Mouse (Mus musculus): Measurements from ENCODE around the gene Pfdn4. TPM values are rescaled to one million over a fixed set of nuclear protein-coding genes. Genes with fewer than 3 reads are reported as not detected.
"Not testable (repeated sequence)": the region's sequence is repeated elsewhere in the genome, so short reads cannot be mapped to it uniquely, and the experiment has no call there.

Gene Pfdn4
- polyA plus RNA-seq (2015; fragmentation: Nextera tagmentation; extraction: Ambion mirVana): 48.4 and 51.7 TPM in 2 replicates

DNA sequence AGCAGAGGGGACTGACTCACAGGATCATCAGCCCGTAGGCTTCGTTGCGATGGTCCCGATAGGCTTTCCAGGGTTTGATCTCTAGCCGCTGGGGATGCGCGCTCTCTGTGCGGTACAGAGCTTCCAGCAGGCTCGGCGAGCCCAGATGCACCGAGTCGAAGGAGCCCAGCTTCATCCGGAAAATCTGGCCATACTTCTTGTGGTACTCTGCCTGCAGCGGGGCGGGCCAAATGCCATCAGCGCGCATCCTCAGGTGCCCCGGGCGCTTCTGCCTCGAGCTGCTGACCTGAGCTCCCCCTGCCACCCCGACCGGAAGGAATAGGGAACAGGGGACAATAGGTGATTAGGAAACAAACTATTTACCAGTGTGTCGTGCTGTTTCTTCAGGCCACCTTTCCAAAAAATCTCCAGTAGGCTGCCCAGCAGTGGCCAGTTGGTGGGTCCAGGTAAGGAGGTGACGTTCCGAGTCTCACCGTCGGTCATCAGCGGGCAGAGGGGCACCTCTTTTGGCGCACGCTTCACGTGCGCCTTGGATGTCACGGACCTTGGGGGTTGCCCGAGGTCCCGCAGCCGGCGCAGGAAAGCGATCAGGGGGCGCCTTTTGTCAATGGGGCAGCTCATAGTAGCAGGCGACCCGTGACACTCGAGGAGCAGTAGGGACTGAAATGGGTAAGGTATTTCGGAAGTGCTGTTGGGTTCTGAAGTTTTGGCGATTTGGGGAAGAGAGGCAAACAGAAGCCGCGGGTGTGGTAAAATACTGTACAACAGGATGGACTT lies at the start of gene Pfdn4:
Pfdn4 (plus strand) TSS at position 275 of the 777 bp plus-strand sequence.
- no peaks in the 10 kb centered on the region for H3K9me3 ChIP-seq
- no peak for ATAC-seq (ENCODE audit: extremely low read depth, insufficient number of reproducible peaks, low FRiP score, low TSS enrichment)
- H3K4me3 ChIP-seq: peak within 1 kb of the TSS; percentile 34
- H3K4me2 ChIP-seq: peak within 1 kb of the TSS; percentile 56
- H3K36me3 ChIP-seq: no peaks in the 10 kb centered on the region
- no peak within 1 kb of the TSS for H3K27ac ChIP-seq (replicated peaks)
- peaks cover 98% of the 10 kb centered on the region for H3K27me3 ChIP-seq (replicated peaks)
- H3K9ac ChIP-seq: no peak within 1 kb of the TSS
- H3K4me1 ChIP-seq: peaks cover 15% of the 10 kb centered on the region
- under 1% methylated on average over 46 of the region's 46 CpGs for WGBS

DNA sequence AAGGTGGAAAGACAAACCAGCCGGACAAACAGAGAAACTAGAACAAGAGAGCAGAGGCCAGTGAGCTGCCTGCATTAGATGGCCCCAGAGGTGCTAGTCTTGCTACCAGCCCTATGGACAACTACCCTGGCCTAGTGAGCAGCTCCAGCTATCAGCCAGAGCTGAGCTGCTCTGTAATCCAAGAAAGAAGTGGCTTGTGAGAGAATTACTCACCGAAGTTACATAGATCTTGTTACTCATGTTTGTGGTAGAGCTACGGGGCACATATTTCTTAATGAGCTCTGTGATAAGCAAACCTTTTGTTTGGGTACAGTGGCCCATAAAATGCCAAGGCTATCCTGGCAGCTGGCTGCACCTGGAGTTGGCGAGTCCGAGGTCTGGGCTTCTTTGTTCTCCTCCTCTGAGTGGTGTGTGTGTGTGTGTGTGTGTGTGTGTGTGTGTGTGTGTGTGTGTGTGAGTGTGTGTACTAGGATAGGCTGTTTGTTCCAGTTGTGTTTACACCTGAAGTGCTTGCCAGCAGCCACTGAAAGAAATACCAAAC lies 49.3 kb upstream of the Pfdn4 start:
- H3K27me3 ChIP-seq (replicated peaks): peaks cover 67% of the 10 kb centered on the region
- H3K9ac ChIP-seq: no peak overlapping the region
- no peak overlapping the region for H3K4me2 ChIP-seq

DNA sequence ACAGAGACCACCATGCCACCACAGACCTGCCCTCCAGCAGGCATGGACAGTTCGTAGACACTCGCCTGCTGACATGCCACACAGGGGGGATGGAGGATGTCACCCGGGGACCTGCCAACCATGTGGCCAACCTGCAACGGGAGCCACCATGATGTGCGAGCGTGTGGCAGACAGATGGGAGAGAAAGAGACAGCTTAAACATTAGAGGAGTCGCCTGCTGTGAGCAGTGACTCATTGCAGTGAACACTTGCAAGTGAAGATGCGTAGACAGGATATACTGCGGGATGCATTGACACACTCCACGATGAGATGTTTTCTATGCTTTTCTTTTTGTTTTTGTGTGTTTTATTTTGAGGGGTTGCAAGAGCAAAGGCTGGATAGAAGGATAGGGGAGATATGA lies 48.6 kb upstream of the Pfdn4 start:
- Histone ChIP-seq H3K4me3 (no peak overlapping the region), H3K4me1 (no peaks in the 10 kb centered on the region), H3K27me3 (replicated peaks) (peaks cover 72% of the 10 kb centered on the region), H3K4me2 (no peak overlapping the region), H3K27ac (replicated peaks) (no peak overlapping the region), H3K36me3 (no peaks in the 10 kb centered on the region), H3K9me3 (no peaks in the 10 kb centered on the region), H3K9ac (no peak overlapping the region)
- 57% methylated on average over 10 of the region's 10 CpGs for WGBS
- no peak for ATAC-seq (ENCODE audit: extremely low read depth, insufficient number of reproducible peaks, low FRiP score, low TSS enrichment)

More for the DNA sequence above, 49.3 kb upstream of the Pfdn4 start:
- Histone ChIP-seq H3K27ac (replicated peaks) (no peak overlapping the region), H3K36me3 (no peaks in the 10 kb centered on the region), H3K9me3 (no peaks in the 10 kb centered on the region), H3K4me3 (no peak overlapping the region), H3K4me1 (no peaks in the 10 kb centered on the region)
- no peak for ATAC-seq (ENCODE audit: extremely low read depth, insufficient number of reproducible peaks, low FRiP score, low TSS enrichment)
- 74% methylated on average over 5 of the region's 5 CpGs for WGBS

DNA sequence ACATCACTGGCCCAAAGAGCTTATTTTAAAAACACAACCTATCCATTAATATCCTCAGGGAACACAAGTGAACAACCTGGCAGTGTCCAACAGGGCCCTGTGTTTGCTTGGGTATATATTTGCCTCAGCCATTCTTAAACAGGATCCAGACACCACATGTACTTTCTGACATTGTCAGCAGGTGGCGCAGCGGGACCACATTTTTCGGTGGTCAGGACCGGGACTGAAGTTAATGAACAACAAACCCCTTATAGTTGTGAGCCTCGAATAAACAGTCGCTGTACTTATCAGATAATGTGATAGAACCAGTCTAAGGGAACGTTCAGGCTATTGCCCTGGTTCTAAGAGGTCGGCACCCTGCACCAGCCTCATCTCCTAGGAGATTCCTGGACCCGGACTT lies 45.3 kb upstream of the Pfdn4 start:
- Histone ChIP-seq H3K36me3 (no peaks in the 10 kb centered on the region), H3K27me3 (replicated peaks) (peaks cover 87% of the 10 kb centered on the region), H3K27ac (replicated peaks) (no peak overlapping the region), H3K4me1 (no peaks in the 10 kb centered on the region), H3K9ac (no peak overlapping the region), H3K4me2 (peak overlapping the region; percentile 51), H3K9me3 (no peaks in the 10 kb centered on the region), H3K4me3 (no peak overlapping the region)
- ATAC-seq (ENCODE audit: extremely low read depth, insufficient number of reproducible peaks, low FRiP score, low TSS enrichment): no peak
- WGBS: 8% methylated on average over 9 of the region's 9 CpGs

DNA sequence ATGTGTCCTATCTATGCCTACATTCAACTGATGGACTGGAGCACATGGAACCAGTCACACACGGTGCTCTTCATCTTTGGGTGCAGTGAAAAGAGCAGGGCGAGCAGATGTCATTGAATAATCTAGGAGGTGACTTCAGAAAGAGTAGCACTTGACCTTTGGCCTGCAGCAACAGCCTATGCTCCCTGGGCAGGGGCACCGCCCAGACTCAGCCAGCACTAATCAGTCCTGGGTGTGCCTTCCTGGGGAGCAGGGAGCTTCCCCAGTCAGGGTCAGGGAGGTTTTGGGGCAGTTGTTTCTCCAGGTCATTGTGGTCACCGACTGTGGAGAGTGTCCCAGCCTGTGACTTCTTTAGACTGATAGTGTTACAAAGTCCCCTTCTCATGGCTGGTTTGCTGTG lies 42.4 kb upstream of the Pfdn4 start:
- 43% methylated on average over 3 of the region's 4 CpGs for WGBS
- H3K9ac ChIP-seq; H3K36me3 ChIP-seq; H3K4me2 ChIP-seq; ATAC-seq (ENCODE audit: extremely low read depth, insufficient number of reproducible peaks, low FRiP score, low TSS enrichment); H3K4me1 ChIP-seq; H3K27ac ChIP-seq (replicated peaks); H3K4me3 ChIP-seq; H3K9me3 ChIP-seq: not testable (repeated sequence)
- peaks cover 86% of the 10 kb centered on the region for H3K27me3 ChIP-seq (replicated peaks)

DNA sequence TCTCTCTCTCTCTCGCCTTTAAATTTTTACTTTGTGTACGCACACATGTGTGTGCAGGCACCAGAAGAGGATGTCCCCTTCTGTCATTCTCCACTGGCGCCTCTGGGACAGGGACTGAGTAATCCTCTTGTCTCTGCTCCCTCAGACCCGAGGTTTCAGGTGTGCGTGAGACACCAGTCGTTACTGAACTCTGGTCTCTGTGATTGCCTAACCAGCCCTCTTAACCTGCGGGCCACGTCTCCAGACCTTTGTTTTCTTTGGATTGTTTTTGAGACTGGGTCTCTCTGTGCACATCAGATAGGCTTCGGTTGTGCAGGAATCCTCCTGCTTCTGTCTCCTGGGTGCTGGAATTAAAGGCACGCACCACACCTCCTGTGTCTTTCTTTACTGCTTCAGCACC lies 37.0 kb upstream of the Pfdn4 start:
- ATAC-seq (ENCODE audit: extremely low read depth, insufficient number of reproducible peaks, low FRiP score, low TSS enrichment): no peak
- H3K9me3 ChIP-seq: no peaks in the 10 kb centered on the region
- H3K4me1 ChIP-seq: no peaks in the 10 kb centered on the region
- H3K4me2 ChIP-seq: no peak overlapping the region
- H3K27me3 ChIP-seq (replicated peaks): peaks cover 87% of the 10 kb centered on the region
- no peak overlapping the region for H3K27ac ChIP-seq (replicated peaks)
- H3K36me3 ChIP-seq: no peaks in the 10 kb centered on the region
- WGBS: 62% methylated on average over 10 of the region's 10 CpGs
- H3K4me3 ChIP-seq: no peak overlapping the region
- no peak overlapping the region for H3K9ac ChIP-seq

DNA sequence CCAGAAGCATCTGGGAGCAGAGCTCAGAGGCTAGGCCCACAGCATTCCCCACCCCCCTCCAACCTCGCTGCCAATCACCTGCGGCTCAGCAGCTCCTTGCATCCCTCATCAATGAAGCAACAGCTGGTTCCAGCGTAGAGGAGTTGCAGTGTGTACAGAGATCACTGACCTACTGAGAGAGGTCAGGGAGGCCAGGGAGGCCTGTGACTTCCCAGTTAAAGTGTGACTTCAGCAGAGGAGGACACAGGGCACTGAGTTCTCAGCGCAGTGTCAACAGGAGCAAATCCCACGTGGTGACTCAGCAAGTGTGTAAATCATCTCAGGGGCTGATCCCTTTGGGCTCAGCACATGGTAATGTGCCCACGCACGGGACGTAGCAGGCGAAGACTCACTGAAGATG lies 36.4 kb upstream of the Pfdn4 start:
- H3K4me2 ChIP-seq: no peak overlapping the region
- no peak overlapping the region for H3K27ac ChIP-seq (replicated peaks)
- no peak overlapping the region for H3K9ac ChIP-seq
- H3K4me1 ChIP-seq: no peaks in the 10 kb centered on the region
- no peak for ATAC-seq (ENCODE audit: extremely low read depth, insufficient number of reproducible peaks, low FRiP score, low TSS enrichment)
- WGBS: 51% methylated on average over 9 of the region's 9 CpGs
- no peaks in the 10 kb centered on the region for H3K9me3 ChIP-seq
- peaks cover 82% of the 10 kb centered on the region for H3K27me3 ChIP-seq (replicated peaks)
- H3K4me3 ChIP-seq: no peak overlapping the region
- no peaks in the 10 kb centered on the region for H3K36me3 ChIP-seq

DNA sequence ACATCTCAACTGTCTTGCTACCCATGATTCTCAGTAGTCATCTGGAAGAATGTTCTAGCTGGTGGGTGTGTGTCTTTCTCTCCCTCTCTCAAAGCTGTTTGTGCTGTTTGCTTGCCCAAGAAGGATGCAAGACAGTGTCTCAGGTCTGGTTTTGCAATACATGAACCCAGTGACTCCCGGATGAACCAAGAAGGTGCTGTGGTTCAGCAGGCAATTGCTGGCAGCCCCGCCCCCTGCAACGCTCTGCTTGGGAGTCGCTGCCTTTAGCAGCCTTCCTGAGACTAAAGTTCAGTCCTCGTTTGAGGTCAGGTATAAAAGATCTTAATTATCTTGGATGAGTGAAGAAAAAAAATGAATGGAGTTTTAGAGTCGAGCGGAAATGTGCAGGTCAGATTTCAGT lies 34.6 kb upstream of the Pfdn4 start:
- Histone ChIP-seq H3K4me1 (no peaks in the 10 kb centered on the region), H3K27me3 (replicated peaks) (peaks cover 77% of the 10 kb centered on the region), H3K4me2 (no peak overlapping the region), H3K36me3 (no peaks in the 10 kb centered on the region), H3K9me3 (no peaks in the 10 kb centered on the region), H3K4me3 (no peak overlapping the region), H3K9ac (no peak overlapping the region), H3K27ac (replicated peaks) (no peak overlapping the region)
- ATAC-seq (ENCODE audit: extremely low read depth, insufficient number of reproducible peaks, low FRiP score, low TSS enrichment): no peak
- 70% methylated on average over 7 of the region's 7 CpGs for WGBS

DNA sequence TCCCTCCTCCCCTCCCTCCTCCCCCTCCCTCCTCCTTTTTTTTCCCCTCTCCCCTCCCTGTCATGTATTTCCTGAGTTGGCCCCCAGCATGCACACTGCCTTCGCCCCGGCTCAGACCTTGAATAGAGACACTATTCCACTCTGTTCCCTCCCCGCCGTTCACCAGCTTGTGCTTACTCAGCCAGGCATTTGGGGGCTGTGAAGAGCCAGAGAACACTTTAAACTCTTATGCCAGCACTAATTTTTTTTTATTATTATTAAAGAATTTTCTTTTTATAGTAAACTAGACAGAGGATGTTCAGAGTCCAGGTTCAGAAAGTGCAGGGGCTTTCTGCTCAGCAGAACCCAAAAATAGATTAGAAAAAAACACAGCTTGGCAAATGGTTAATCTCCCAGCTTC lies 31.4 kb upstream of the Pfdn4 start:
- no peak for ATAC-seq (ENCODE audit: extremely low read depth, insufficient number of reproducible peaks, low FRiP score, low TSS enrichment)
- no peak overlapping the region for H3K9ac ChIP-seq
- H3K36me3 ChIP-seq: no peaks in the 10 kb centered on the region
- H3K4me3 ChIP-seq: no peak overlapping the region
- 36% methylated on average over 4 of the region's 4 CpGs for WGBS
- H3K27me3 ChIP-seq (replicated peaks): peaks cover 79% of the 10 kb centered on the region
- no peaks in the 10 kb centered on the region for H3K9me3 ChIP-seq
- no peak overlapping the region for H3K4me2 ChIP-seq
- H3K4me1 ChIP-seq: peaks cover 6% of the 10 kb centered on the region; the same call in 1 of the 2 replicates
- H3K27ac ChIP-seq (replicated peaks): no peak overlapping the region

DNA sequence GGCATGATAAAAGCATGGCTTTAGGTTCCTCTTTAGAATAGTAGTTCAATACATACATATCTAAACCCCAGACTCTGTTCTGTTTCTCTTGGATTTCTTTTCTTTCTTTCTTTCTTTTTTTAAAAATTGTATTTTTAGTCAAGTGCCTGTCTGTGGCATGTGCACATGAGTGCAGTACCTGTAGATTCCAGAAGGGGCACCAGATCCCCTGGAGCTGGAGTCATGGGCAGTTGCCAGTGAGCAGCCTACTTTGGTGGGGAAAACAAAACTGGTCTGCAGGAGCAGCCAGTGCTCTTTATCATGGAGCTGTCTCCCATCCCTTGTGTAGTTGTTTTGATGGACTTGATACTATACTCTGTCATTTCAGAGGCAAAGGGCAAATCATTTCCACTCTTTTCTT lies 28.2 kb upstream of the Pfdn4 start:
- no peak overlapping the region for H3K9ac ChIP-seq
- H3K4me1 ChIP-seq: peaks cover 10% of the 10 kb centered on the region
- ATAC-seq (ENCODE audit: extremely low read depth, insufficient number of reproducible peaks, low FRiP score, low TSS enrichment): no peak
- no peak overlapping the region for H3K4me3 ChIP-seq
- peaks cover 84% of the 10 kb centered on the region for H3K27me3 ChIP-seq (replicated peaks)
- H3K27ac ChIP-seq (replicated peaks): no peak overlapping the region
- H3K4me2 ChIP-seq: no peak overlapping the region
- H3K36me3 ChIP-seq: no peaks in the 10 kb centered on the region
- no peaks in the 10 kb centered on the region for H3K9me3 ChIP-seq

DNA sequence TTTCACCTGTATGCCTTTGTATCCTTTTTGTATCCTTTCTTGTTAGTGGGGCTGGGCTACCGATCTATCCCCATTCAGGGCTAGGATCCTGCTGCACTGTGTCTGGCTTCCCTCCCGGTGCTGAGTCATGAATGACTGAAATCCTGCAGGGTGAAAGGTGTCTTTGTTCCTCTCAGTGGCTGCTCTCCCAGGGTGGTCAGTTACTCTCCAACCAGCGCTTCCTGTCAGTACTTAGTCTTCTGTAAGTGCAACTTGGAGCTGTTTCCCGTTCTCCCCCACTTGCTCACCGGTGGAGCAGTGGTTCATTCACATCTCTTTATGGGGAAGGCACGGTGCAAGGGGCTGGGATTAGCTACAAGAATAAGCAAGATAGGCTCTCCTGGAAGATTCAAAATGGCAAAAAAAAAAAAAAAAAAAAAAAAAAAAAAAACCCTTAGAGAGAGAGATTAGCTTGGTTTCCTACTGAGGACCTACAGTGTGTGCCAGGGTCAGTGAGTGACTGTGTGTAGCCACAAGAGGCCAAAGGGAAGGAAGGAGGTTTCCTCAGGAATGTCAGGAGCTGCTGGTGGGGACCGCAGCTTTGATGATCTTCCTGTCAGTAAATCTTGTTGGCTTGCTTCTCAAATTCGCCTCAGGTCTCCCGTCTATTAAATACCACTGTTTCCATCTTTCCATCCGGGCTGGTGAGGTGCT lies 26.5 kb upstream of the Pfdn4 start:
- Histone ChIP-seq H3K36me3 (no peaks in the 10 kb centered on the region), H3K9me3 (peaks cover 6% of the 10 kb centered on the region; the same call in 1 of the 2 replicates), H3K4me3 (no peak overlapping the region), H3K4me2 (peak overlapping the region; percentile 11; the same call in 1 of the 2 replicates), H3K27ac (replicated peaks) (no peak overlapping the region), H3K4me1 (peaks cover 10% of the 10 kb centered on the region), H3K27me3 (replicated peaks) (peaks cover 91% of the 10 kb centered on the region), H3K9ac (no peak overlapping the region)
- no peak for ATAC-seq (ENCODE audit: extremely low read depth, insufficient number of reproducible peaks, low FRiP score, low TSS enrichment)
- 7% methylated on average over 10 of the region's 10 CpGs for WGBS

Data from heart, embryonic 13.5 days (tissue).